Mouse (Mus musculus) cerebellum, adult 2 months (tissue): ENCODE results near the gene Ube2r2.

Source experiments
- CTCF ChIP-seq: fragments of 200-500 bp; IDR thresholded peaks from 2 replicates; pipeline ENCODE4 v1.5.1; 2011; ENCODE audit warnings: low read depth, mild to moderate bottlenecking, control low read depth, low read length, moderate library complexity, borderline replicate concordance; ENCODE audit not compliant: insufficient read depth
- POLR2A ChIP-seq: fragments of 200-500 bp; IDR thresholded peaks from 2 replicates; pipeline ENCODE4 v1.6.1; 2011; ENCODE audit warnings: low read length, control low read depth, borderline replicate concordance; ENCODE audit not compliant: insufficient read depth

DNA sequence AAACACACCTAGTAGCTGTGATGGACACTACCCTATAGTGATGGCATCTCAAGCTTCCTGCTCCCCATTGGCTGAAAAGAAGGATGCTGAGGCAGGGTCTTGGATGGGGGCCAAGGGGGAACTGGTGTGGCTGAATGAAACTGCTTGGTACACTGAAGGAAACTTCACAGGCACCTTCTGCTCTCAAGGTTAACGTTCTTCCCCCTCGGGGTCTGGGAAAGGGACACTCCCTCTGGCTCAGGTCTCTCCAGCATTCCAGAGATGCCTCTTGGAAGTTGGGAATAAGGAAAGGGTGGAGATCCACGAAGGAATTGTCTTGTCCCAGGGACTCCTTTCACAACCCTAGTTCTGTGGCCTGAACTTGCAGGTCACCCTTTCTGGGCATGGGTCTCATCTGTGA lies 44.2 kb upstream of the Ube2r2 start:
- TF ChIP-seq CTCF (no peak), POLR2A (no peak)
